Mouse (Mus musculus) liver, adult 2 months (tissue): ENCODE data around the gene Hist1h3b.
"Not testable (repeated sequence)": the region's sequence is repeated elsewhere in the genome, so short reads cannot be mapped to it uniquely, and the experiment has no call there.

Experiments
- CTCF ChIP-seq: fragments of 200-500 bp; IDR thresholded peaks from 2 replicates; pipeline ENCODE4 v1.5.1; 2011; ENCODE audit warnings: low read depth, low read length, control low read depth
- POLR2A ChIP-seq: fragments of 200-500 bp; IDR thresholded peaks from 2 replicates; pipeline ENCODE4 v1.6.1; 2011; ENCODE audit warnings: low read length, control low read depth; ENCODE audit not compliant: insufficient read depth; ENCODE audit errors: extremely low read depth

DNA sequence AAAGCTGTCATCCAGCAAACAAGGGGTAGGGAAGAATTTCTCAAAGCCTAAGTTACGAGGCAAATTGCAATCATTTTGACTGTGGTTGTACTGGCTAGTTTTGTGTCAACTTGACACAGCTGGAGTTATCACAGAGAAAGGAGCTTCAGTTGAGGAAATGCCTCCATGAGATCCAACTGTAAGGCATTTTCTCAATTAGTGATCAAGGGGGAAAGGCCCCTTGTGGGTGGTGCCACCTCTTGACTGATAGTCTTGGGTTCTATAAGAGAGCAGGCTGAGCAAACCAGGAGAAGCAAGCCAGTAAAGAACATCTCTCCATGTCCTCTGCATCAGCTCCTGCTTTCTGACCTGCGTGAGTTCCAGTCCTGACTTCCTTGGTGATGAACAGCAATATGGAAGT lies 17.5 kb downstream of the Hist1h3b start, which contains the start of gene Trim38:
- not testable (repeated sequence) for TF ChIP-seq POLR2A, CTCF
